Mouse (Mus musculus) myocyte (in vitro differentiated cells): ENCODE data around the gene Tmem63b. TPM values are rescaled to one million over a fixed set of nuclear protein-coding genes. Genes with fewer than 3 reads are reported as not detected.

ENCODE experiments used
- H3K27me3 ChIP-seq: one replicate; pipeline ENCODE4 v1.6.1; 2011; ENCODE audit not compliant: control insufficient read depth, insufficient read depth, insufficient read length
- H3K36me3 ChIP-seq: one replicate; pipeline ENCODE4 v1.6.1; 2011; ENCODE audit not compliant: control insufficient read depth, insufficient read depth
- H3K4me2 ChIP-seq: one replicate; pipeline ENCODE4 v1.6.1; 2011; ENCODE audit warnings: low read depth, control low read depth
- H3K4me3 ChIP-seq: one replicate; pipeline ENCODE4 v1.5.1; 2011; ENCODE audit warnings: mild to moderate bottlenecking, control low read depth, moderate library complexity
- H3K79me2 ChIP-seq: one replicate; pipeline ENCODE4 v1.6.1; 2011; ENCODE audit not compliant: control insufficient read depth, insufficient read depth
- H3ac ChIP-seq: one replicate; pipeline ENCODE4 v1.6.1; 2011; ENCODE audit not compliant: control insufficient read depth, insufficient read length
- CEBPB ChIP-seq: IDR thresholded peaks from 2 replicates; pipeline ENCODE4 v1.6.1; 2011; ENCODE audit warnings: mild to moderate bottlenecking, moderate library complexity; ENCODE audit not compliant: poor library complexity, insufficient read depth, severe bottlenecking
- E2F4 ChIP-seq: IDR thresholded peaks from one replicate; pipeline ENCODE4 v1.6.1; 2011; ENCODE audit warnings: mild to moderate bottlenecking, control low read depth, moderate library complexity; ENCODE audit not compliant: insufficient read depth
- MAX ChIP-seq: IDR thresholded peaks from one replicate; pipeline ENCODE4 v1.6.1; 2011; ENCODE audit warnings: low read depth, mild to moderate bottlenecking, control low read depth
- MYOD1 ChIP-seq, 3 experiments: IDR thresholded peaks; one replicate each; pipeline ENCODE4 v1.6.1; 2011; ENCODE audit warnings: control low read depth in 2 of 3, low read depth in 2 of 3, mild to moderate bottlenecking in 2 of 3, moderate library complexity in 1 of 3; ENCODE audit not compliant: insufficient read length in 2 of 3, control insufficient read depth in 1 of 3
- MYOG ChIP-seq, 3 experiments: IDR thresholded peaks; one replicate each; pipeline ENCODE4 v1.6.1; 2011; ENCODE audit warnings: control low read depth in 2 of 3, low read depth in 2 of 3, mild to moderate bottlenecking in 2 of 3; ENCODE audit not compliant: insufficient read length in 2 of 3, control insufficient read depth in 1 of 3, insufficient read depth in 1 of 3
- POLR2A ChIP-seq: IDR thresholded peaks from one replicate; pipeline ENCODE4 v1.6.1; 2011; ENCODE audit warnings: low read depth, mild to moderate bottlenecking, control low read depth, moderate library complexity; ENCODE audit not compliant: insufficient read length
- POLR2AphosphoS2 ChIP-seq: IDR thresholded peaks from one replicate; pipeline ENCODE4 v1.6.1; 2011; ENCODE audit warnings: low read depth, control low read depth; ENCODE audit not compliant: insufficient read length
- REST ChIP-seq: IDR thresholded peaks from one replicate; pipeline ENCODE4 v1.6.1; 2011; ENCODE audit warnings: mild to moderate bottlenecking, control low read depth, moderate library complexity; ENCODE audit not compliant: insufficient read depth, insufficient read length
- SRF ChIP-seq: IDR thresholded peaks from one replicate; pipeline ENCODE4 v1.6.1; 2011; ENCODE audit warnings: low read depth; ENCODE audit not compliant: control insufficient read depth, insufficient read length
- TCF12 ChIP-seq: IDR thresholded peaks from one replicate; pipeline ENCODE4 v1.6.1; 2011; ENCODE audit warnings: mild to moderate bottlenecking, control low read depth; ENCODE audit not compliant: poor library complexity, insufficient read depth, severe bottlenecking
- TCF3 ChIP-seq: IDR thresholded peaks from one replicate; pipeline ENCODE4 v1.6.1; 2011; ENCODE audit warnings: low read depth, control low read depth; ENCODE audit not compliant: insufficient read length
- USF1 ChIP-seq: IDR thresholded peaks from one replicate; pipeline ENCODE4 v1.6.1; 2011; ENCODE audit warnings: low read depth, mild to moderate bottlenecking, control low read depth, moderate library complexity
- polyA plus RNA-seq: library from polyadenylated mRNA; unstranded; fragments of >200 nt; fragmentation: generic; extraction: Trizol; gene quantifications from one replicate; pipeline ENCODE4 v1.2.1, GENCODE M21; 2012; ENCODE audit warnings: missing spikeins

Tmem63b gene
- polyA plus RNA-seq, 1 experiment: 58.4 TPM

DNA sequence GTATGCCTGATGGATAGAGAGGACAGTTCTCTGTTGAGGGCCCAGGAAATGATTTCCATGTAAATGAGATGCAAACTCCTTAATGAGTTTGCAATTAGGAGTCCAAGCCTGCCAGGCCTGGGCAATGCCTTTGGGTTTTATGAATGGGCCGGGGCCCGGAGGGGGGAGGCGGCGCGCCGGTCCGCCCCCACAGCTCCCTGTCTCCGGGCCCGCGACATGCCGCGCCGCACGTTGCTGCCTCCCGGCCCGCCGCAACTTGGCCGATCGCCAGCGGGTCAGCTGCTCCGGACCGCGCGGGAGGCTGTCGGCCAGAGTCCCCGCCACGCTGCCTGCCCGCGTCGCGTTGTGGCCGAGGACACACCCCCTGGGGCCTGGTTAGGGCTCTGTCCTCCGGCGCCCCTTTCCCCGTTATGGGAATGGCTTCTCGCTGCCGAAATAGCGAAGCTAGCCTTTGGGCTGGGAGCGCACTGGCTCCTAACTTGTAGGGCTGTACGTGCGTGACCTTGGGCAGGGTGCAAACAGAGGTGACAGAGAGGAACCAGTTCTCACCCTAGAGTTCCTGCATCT, 47.1 kb upstream of the Tmem63b start, which contains the start of gene 1600014C23Rik:
Gene 1600014C23Rik (minus strand): TSS at position 110 of the 567 bp plus-strand sequence.
- H3K79me2 ChIP-seq: no peaks in the 10 kb centered on the region
- no peaks in the 10 kb centered on the region for H3K27me3 ChIP-seq
- no peaks in the 10 kb centered on the region for H3K36me3 ChIP-seq
- H3K4me3 ChIP-seq: no peak within 1 kb of the TSS
- peak within 1 kb of the TSS; percentile 99 for H3K4me2 ChIP-seq
- TF ChIP-seq POLR2A (no peak), MYOG (IDR thresholded peaks at IDR 0.05; ENCODE audit: control insufficient read depth in 1 of 3, insufficient read depth in 1 of 3, insufficient read length in 2 of 3, low read depth in 2 of 3) (peak in 2 of 3 experiments; percentile 58 to 61), TCF12 (no peak), TCF3 (no peak), REST (no peak), CEBPB (no peak), MYOD1 (IDR thresholded peaks at IDR 0.05; ENCODE audit: control insufficient read depth in 1 of 3, insufficient read length in 2 of 3, low read depth in 2 of 3) (peak in 1 of 3 experiments; percentile 77), USF1 (no peak)
- no peak within 1 kb of the TSS for H3ac ChIP-seq

DNA sequence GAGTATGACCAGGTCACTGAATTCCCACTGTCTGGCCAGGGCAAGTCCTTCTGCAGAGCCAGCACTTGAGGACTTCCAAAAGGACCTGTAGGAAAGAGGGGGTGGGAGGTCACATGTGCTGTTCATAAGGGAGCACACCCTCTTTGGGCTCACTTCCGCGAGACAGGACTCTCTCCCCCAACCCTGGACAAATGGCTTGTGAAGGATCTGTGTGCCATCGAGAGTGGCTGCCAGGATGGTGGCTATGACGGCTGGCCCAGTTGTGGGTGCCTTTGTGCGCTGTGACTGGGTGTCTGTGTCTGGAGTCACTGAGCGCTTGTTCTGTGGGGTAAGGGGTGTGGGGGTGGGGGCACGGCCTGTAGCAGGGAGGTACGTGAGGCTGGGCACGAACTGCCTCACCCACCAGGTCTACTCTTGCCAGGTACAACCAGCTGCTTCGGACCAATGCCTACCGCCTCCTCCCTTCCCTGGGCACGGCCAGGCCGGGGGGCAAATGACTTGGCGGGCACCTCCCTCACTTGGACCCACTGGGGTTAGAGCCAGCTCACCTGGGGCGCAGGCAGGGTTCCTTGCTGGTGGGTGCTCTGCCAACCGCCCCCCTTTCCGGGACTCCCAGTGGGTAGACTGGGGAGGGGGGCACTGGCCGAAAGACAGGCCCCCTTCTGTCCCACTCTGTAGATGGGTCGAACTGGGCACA, 46.5 kb upstream of the Tmem63b start:
- Histone ChIP-seq H3K27me3 (no peaks in the 10 kb centered on the region), H3K36me3 (no peaks in the 10 kb centered on the region), H3K4me3 (no peak overlapping the region), H3ac (no peak overlapping the region), H3K79me2 (no peaks in the 10 kb centered on the region), H3K4me2 (peak overlapping the region; percentile 99)
- TF ChIP-seq USF1 (no peak), SRF (no peak), CEBPB (no peak), POLR2A (no peak), POLR2AphosphoS2 (no peak), MYOG (IDR thresholded peaks at IDR 0.05; ENCODE audit: control insufficient read depth in 1 of 3, insufficient read depth in 1 of 3, insufficient read length in 2 of 3, low read depth in 2 of 3) (no peak), E2F4 (no peak), REST (no peak), TCF3 (no peak), MYOD1 (IDR thresholded peaks at IDR 0.05; ENCODE audit: control insufficient read depth in 1 of 3, insufficient read length in 2 of 3, low read depth in 2 of 3) (no peak)

DNA sequence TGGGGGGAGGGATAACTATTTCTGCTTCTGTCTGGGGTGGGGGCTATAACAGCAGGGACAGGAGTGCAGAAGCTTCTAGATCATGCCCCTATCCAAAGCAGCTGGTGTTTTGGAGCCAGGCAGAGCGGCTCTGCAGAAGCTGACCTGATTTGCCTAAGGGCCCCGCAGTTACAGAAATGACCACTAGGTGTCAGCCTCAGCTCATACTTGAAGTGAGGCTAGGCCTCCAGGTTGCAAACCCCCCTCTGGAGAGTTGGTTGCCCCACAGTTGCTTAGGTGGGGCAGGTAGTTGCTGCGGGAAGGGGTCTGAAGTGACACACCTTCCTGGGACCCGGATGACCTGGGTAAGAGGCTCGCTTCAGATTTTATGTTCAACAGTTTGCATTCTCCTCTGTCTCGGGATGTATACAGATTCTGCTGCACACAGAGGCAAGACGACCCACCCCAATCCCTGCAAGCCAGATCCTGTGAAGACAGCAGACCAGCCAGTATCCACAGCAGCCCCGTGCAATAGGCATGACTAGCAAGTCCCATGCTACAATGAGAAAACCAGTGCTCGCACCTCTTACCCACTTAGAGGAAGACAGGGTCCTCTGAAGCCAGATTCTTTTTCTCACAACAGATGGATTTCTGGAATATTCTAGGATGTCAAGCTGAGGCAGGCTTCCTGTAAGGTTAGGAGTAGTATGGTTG, 44.6 kb upstream of the Tmem63b start:
- TF ChIP-seq CEBPB: no peak
- TF ChIP-seq E2F4: no peak
- Histone ChIP-seq H3K27me3 (no peaks in the 10 kb centered on the region), H3K4me3 (no peak overlapping the region)

DNA sequence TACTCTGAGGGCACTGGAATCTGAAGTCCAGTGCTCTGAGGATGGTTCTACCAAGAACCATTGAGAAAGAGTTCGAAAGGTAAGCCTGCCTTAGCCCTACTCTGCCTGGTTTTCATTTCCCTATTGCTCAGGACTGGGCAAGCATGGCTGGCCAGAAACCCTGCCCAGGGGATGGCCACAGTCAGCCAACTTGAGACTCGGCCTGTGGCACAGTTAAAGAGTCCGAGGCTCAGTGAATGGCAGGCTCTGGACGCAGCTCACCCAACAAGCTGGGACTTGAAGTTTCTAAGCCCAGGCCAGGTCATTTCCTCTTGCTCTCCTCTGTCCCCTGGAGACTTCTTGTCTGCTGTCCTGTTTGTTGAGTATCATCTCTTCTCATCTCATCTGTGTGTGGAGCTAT, 44.0 kb upstream of the Tmem63b start:
- TF ChIP-seq POLR2AphosphoS2: no peak
- no peak for TF ChIP-seq USF1
- no peak for TF ChIP-seq SRF
- no peak overlapping the region for H3ac ChIP-seq
- H3K79me2 ChIP-seq: no peaks in the 10 kb centered on the region
- no peaks in the 10 kb centered on the region for H3K36me3 ChIP-seq
- H3K4me2 ChIP-seq: no peak overlapping the region
- no peak overlapping the region for H3K4me3 ChIP-seq
- no peaks in the 10 kb centered on the region for H3K27me3 ChIP-seq

More for the DNA sequence above, 44.6 kb upstream of the Tmem63b start:
- Histone ChIP-seq H3K4me2 (no peak overlapping the region), H3K36me3 (no peaks in the 10 kb centered on the region), H3ac (no peak overlapping the region), H3K79me2 (no peaks in the 10 kb centered on the region)

DNA sequence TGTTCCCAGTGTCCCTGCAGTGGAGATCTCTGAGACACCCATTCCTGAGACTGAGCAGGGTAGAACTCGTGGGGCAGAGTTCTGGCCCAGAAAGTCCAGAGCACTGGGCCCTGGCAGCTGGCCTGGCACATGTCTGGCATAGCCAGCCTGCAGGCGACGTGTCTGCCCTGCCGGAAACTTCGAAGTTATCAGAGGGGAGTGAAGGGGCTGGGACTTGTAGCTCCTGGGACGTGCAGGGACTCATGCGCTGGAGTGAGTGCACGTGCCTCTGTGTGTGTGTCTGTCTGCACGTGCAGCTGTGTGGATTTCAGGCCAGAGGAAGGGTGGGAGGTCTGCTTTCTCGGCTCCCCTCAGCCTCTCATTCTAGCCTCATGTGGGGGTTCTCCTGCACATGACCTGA, 42.7 kb upstream of the Tmem63b start:
- H3K4me3 ChIP-seq: no peak overlapping the region
- no peaks in the 10 kb centered on the region for H3K36me3 ChIP-seq
- no peaks in the 10 kb centered on the region for H3K79me2 ChIP-seq
- TF ChIP-seq E2F4: no peak
- no peak for TF ChIP-seq CEBPB
- TF ChIP-seq USF1: no peak
- no peak for TF ChIP-seq SRF
- TF ChIP-seq REST: no peak
- TF ChIP-seq MAX: no peak
- no peak for TF ChIP-seq POLR2AphosphoS2
- no peak for TF ChIP-seq TCF12
- TF ChIP-seq TCF3: no peak
- no peak for TF ChIP-seq MYOG (IDR thresholded peaks at IDR 0.05; ENCODE audit: control insufficient read depth in 1 of 3, insufficient read depth in 1 of 3, insufficient read length in 2 of 3, low read depth in 2 of 3)
- no peak for TF ChIP-seq POLR2A
- TF ChIP-seq MYOD1 (IDR thresholded peaks at IDR 0.05; ENCODE audit: control insufficient read depth in 1 of 3, insufficient read length in 2 of 3, low read depth in 2 of 3): no peak
- H3K27me3 ChIP-seq: no peaks in the 10 kb centered on the region
- no peak overlapping the region for H3ac ChIP-seq
- no peak overlapping the region for H3K4me2 ChIP-seq
